Mouse (Mus musculus) layer of hippocampus, adult 9-10 months (tissue): ENCODE results near the gene Arhgef28.

Source experiments
- DNase-seq: peaks from one replicate; pipeline ENCODE4 v3.0.0; 2022; ENCODE audit warnings: low spot score

Gene Arhgef28

DNA sequence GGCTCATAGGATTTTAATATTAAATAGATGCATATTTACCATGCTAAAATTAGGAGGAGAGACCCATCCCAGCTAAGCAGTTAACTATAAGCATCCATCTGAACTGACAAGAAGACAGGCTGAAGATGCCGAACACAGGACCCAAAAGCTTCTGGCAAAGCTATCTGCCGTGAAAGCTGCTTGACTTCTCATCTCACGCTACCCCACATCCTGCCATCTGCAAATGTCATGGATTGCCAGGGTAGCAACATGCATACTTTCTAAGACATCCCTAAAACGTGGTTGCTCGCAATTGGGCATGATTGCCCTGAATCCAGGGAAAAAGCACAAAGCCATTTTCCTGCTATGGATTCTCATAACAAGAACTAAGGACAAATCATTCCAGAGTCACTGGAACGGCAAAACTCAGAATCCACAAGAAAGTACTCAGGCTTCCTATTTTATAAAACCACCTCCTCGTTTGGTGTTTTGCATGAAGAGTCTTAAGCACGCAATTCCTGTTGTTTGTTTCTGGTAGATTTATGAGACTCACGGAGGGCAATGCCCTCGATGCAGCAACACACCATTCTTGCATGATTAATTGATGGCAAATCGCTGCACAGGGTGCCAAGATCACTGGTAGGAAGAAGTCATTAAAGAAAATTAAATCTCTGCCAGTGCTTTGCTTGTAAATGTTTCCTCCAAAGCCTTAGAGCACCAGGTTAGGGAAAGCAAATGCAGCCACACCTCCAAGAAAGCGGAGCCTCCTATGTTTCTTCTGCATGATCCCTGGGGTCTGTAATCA lies 287.9 kb downstream of the Arhgef28 start:
- DNase-seq = no peak

GRCm38 (mm10) chr13:97911013-97911412 lies 295.2 kb downstream of the Arhgef28 start:
- no peak for DNase-seq

DNA sequence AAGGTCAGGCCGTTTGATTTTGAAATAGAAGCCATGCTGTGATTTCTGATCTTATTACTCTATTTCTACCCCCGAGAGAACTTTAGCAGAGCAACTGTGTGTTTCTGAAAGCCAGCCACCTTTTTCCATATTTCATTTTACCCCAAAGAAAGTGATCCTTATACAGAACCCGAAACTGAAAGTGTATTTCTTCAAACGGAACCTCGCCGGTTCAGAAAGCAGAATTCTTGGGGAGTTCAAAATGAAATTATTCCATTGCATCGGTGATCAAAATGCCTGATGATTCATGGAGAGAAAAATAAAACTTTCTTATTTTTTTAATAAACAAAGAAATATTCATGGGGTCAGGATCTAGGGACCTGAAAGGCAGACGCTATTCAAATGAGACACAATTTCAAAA lies 303.4 kb downstream of the Arhgef28 start:
- DNase-seq = no peak

- no peak for DNase-seq
These were observed 305.9 kb downstream of the Arhgef28 start for GRCm38 (mm10) chr13:97900380-97900758.

DNA sequence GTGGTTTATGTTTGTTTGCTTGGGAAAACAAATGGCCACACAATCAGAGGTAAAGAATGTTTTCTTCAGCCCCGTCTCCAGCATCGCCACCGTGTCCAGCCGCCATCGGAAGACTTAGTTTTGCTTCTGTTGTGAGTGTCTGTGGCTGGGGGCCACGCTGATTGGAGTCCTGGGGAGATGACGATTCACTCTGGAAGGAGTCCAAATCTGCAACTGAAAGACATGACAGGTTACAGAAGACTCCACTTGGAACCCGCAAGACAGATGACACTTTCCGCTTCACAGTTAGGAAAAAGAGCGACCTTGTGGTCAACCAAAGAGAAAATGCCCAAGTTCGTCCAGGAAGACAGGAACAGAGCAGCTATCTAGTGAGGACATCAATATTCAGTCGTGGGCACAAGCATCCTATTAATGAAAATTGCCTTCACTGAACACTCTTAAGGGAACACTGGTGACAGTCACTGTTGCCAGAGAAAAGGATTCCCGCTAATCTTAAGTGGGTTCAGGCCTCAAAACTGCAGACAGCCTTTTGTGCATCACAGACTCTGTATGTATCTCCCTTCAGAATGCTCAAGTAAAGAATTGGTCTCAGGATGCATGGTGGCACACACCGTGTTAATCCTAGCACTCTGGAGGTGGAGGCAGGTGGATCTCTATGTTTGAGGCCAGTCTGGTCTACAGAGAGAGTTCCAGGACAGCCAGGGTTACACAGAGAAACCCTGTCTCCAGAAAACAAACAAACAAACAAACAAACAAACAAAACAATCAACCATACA lies 306.4 kb downstream of the Arhgef28 start:
- DNase-seq = no peak

GRCm38 (mm10) chr13:97898590-97898989 lies 307.6 kb downstream of the Arhgef28 start:
- DNase-seq = no peak

DNA sequence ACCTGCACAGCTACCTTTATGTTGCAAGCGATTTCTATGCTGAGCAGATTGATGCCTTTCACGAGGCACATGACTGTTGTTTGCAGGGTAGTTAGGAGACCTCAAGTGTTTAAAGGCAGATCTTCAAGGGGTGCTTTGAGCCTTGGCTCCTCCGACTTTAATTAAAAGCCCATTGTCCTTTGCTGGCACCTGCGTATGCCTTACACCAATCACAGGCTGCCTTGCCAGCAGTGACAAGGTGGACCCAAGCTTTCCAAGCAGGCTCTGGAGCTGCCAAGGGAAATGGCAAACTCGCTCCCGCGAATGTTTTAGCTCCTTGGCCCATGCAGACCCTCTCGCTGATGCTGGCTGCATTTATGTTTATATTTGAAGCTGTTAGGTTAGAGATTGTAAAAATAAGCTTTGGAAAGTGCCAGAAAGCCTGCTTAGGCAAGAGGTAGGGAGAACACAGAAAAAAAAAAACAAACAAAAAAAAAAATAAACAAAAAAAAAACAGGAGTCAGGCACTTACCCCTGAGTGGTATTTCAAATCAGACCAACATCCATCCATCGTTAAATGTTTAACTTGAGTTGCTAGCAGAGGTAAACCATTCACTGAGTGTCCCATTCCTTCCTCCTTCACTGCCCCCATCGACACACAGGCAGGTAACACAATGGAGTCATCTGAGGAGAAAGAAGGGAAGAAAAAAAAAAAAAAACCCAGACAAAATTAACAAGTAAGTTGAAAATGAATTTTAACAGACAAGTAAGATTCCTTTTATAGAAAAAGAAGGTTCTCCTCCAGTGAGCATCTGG lies 313.0 kb downstream of the Arhgef28 start:
- no peak for DNase-seq

GRCm38 (mm10) chr13:97892089-97892884 lies 314.0 kb downstream of the Arhgef28 start:
- no peak for DNase-seq

GRCm38 (mm10) chr13:97888046-97888445 lies 318.2 kb downstream of the Arhgef28 start:
- DNase-seq = no peak

- DNase-seq = no peak
These were observed 318.7 kb downstream of the Arhgef28 start for GRCm38 (mm10) chr13:97887558-97887957.

DNA sequence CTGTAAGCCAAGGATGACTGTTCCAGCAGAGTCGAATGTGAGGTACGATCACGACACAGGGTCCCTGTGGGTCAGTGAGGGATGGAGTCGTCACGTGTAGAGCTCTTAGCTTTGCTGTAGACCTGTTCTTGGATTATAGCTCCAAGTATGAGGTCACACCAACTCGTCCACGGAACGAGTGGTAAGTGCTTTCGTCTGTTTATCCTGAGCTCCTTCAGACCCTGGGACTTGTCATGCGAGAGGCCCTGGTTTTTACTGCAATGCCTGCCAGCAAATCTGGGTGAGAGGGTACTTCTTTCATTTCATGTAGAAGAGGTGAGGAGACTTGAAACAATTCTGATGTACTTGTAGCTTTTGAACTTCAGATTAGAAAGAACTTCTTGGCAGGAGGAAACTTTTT lies 322.6 kb downstream of the Arhgef28 start:
- no peak for DNase-seq

- DNase-seq = no peak
These were observed 329.8 kb downstream of the Arhgef28 start for GRCm38 (mm10) chr13:97876450-97876849.

DNA sequence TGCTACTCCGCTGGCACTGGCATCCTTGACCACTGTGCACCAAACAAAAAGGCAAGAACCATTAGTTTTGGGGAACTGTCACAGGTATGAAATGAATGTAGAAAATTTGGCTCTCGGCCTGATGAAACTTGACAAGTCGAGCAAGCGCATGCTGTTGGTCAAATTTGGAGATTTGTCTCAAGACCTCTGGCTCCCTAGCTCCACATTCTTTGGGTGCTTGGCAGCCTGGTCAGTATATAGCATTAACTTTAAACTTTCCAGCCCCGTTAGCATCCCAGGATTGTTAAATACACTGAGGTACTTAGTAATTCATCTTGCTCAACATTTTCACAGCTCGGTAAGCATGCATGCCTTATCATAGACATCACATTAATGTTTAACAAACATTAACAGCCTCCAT lies 330.2 kb downstream of the Arhgef28 start:
- DNase-seq = no peak

DNA sequence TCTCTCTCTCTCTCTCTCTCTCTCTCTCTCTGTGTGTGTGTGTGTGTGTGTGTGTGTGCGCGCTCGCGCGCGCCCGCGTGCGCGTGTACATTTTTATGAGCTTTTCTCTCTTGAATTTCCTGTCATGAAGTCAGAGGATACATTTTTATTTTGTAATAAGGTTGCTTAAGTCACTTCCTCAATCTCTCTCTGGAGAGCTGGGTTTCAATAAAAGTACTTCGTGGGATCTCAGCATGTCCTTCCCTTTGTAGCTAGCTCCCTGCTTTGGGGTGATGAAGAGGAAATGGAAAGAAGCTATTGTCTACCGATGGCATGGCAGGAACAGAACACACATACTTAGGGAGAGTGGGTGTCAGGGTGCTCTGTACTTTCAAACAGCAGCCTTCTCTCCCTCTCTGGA lies 336.8 kb downstream of the Arhgef28 start:
- DNase-seq = no peak

GRCm38 (mm10) chr13:97867322-97867962 lies 338.8 kb downstream of the Arhgef28 start:
- no peak for DNase-seq

- no peak for DNase-seq
These were observed 347.2 kb downstream of the Arhgef28 start for GRCm38 (mm10) chr13:97859071-97859470.

DNA sequence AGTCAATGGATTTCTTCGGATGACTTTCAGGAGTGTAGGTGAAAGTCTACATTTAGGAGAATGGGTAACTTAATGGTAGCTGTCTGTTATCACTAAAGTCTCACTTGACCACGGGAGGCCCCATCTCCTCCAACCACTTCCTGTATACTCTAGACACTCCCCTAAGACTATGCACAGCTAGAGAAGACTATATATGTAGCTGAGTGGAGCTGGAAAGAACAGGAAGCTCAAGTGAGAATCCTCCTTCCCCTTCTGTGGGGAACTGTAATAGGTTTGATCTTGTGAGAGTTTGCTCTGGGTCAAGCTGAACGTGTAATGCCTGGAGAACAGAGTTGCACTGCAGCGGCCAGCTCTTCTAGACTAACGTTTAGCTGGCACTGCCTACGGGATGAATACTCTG lies 348.4 kb downstream of the Arhgef28 start:
- no peak for DNase-seq

GRCm38 (mm10) chr13:97853356-97853968 lies 352.8 kb downstream of the Arhgef28 start:
- DNase-seq = no peak
